Mouse (Mus musculus) megakaryocyte, embryonic 14.5 days (primary cell): ENCODE data around the gene Tmem97.

Experiments used
- FLI1 ChIP-seq: IDR thresholded peaks from 2 replicates; pipeline ENCODE4 v1.6.1; 2012; ENCODE audit warnings: low read length, inconsistent platforms, mixed read lengths
- GATA1 ChIP-seq: IDR thresholded peaks from 3 replicates; pipeline ENCODE4 v1.6.1; 2012; ENCODE audit warnings: mixed read lengths, low read length, inconsistent platforms, borderline replicate concordance

DNA sequence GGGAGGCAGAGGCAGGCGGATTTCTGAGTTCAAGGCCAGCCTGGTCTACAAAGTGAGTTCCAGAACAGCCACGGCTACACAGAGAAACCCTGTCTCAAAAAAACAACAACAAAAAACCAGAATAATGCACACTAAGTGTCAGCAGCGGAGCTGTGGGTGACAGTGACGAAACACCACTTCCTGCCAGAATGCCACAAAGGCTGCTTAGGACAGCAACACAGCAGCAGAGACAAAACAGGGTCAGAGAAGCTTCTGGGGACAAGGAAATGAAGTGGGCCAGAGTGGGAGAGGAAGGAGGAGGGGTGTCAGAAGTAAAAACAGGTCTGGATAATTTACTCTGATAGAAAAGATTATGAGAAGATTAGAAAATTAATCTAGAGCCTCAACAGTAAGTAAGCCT is 49.5 kb upstream of the Tmem97 start:
- TF ChIP-seq FLI1: no peak
- TF ChIP-seq GATA1: no peak
